Mouse (Mus musculus): ENCODE data around the gene Ap3b2. TPM values are rescaled to one million over a fixed set of nuclear protein-coding genes. Genes with fewer than 3 reads are reported as not detected.

Gene Ap3b2
- polyA plus RNA-seq, 1 experiment, result not detected

DNA sequence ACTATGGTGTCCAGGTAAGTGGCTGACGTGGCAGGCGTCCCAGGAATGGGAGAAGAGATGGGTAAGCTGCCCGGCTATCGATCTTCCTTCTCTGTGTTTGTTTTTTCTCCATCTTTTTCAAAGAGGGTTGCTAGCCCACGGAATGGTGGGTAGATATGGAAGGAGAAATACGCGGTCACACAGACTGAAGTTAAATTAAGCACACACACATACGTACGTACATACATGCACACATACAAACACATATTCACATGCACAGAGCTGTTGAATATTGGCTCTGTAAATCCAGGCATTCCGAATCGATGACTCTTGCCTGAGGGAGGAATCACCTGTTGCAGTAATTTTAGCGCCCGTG lies 29.9 kb upstream of the Ap3b2 start:
- peak overlapping the region; percentile 91 for H3K4me2 ChIP-seq (ENCODE audit: low read depth)
- peaks cover 27% of the 10 kb centered on the region for H3K79me2 ChIP-seq (ENCODE audit: control insufficient read depth, insufficient read depth)
- peaks cover 3% of the 10 kb centered on the region for H3K36me3 ChIP-seq (ENCODE audit: control insufficient read depth, insufficient read depth)
- peak overlapping the region; percentile 64 for H3ac ChIP-seq (ENCODE audit: control insufficient read depth, insufficient read length)
- TF ChIP-seq MYOD1 (IDR thresholded peaks at IDR 0.05; ENCODE audit: control insufficient read depth in 1 of 3, insufficient read length in 2 of 3, low read depth in 2 of 3) (no peak), TCF12 (IDR thresholded peaks at IDR 0.05; ENCODE audit: insufficient read depth, poor library complexity, severe bottlenecking) (no peak), MAX (IDR thresholded peaks at IDR 0.05; ENCODE audit: low read depth) (no peak), POLR2AphosphoS2 (IDR thresholded peaks at IDR 0.05; ENCODE audit: insufficient read length, low read depth) (no peak), REST (IDR thresholded peaks at IDR 0.05; ENCODE audit: insufficient read depth, insufficient read length) (no peak), USF1 (IDR thresholded peaks at IDR 0.05; ENCODE audit: low read depth) (no peak), SRF (IDR thresholded peaks at IDR 0.05; ENCODE audit: control insufficient read depth, insufficient read length, low read depth) (no peak), POLR2A (IDR thresholded peaks at IDR 0.05; ENCODE audit: insufficient read length, low read depth) (no peak), MYOG (IDR thresholded peaks at IDR 0.05; ENCODE audit: control insufficient read depth in 1 of 3, insufficient read depth in 1 of 3, insufficient read length in 2 of 3, low read depth in 2 of 3) (no peak), CEBPB (IDR thresholded peaks at IDR 0.05; ENCODE audit: insufficient read depth, poor library complexity, severe bottlenecking) (no peak), TCF3 (IDR thresholded peaks at IDR 0.05; ENCODE audit: insufficient read length, low read depth) (no peak), E2F4 (IDR thresholded peaks at IDR 0.05; ENCODE audit: insufficient read depth) (no peak)
- H3K4me3 ChIP-seq, result peak overlapping the region; percentile 70
- no peaks in the 10 kb centered on the region for H3K27me3 ChIP-seq (ENCODE audit: control insufficient read depth, insufficient read depth, insufficient read length)

DNA sequence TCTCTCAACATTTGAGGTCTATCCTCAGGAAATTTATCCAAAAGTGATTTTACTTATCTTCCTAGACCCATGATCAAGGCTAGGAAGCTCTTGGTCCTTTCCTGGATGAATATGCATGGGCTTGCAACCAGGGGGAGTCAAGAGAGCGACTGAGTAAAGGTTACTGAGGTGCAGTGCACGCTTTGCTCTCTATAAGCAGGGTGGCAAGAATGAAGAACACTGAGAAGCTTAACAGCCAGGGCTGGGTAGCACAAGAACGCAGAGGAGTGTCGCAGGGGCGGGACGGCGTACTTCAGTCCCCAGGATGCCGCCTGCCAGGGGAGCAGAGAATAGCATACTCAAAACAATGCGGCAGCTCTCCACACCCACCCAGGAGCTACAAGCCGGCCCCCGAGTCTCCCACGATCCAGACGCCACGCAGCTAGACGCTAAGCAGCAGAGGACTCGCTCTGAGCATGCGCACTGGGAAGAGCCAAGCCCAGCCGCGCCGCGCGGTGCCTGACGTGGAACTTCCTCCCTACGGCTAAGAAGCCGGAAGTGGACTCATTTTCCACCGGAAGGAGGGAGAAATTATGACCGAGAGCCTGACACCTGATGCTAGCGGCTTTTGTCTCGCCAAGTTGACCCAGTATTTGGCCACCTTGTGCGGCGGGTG lies 29.4 kb upstream of the Ap3b2 start:
- Histone ChIP-seq H3K79me2 (ENCODE audit: control insufficient read depth, insufficient read depth) (peaks cover 22% of the 10 kb centered on the region), H3K36me3 (ENCODE audit: control insufficient read depth, insufficient read depth) (peaks cover 3% of the 10 kb centered on the region), H3K4me3 (peak overlapping the region; percentile 70), H3K4me2 (ENCODE audit: low read depth) (peak overlapping the region; percentile 96), H3K27me3 (ENCODE audit: control insufficient read depth, insufficient read depth, insufficient read length) (no peaks in the 10 kb centered on the region), H3ac (ENCODE audit: control insufficient read depth, insufficient read length) (peak overlapping the region; percentile 64)
- no peak for TF ChIP-seq REST (IDR thresholded peaks at IDR 0.05; ENCODE audit: insufficient read depth, insufficient read length)
- peak; percentile 87 for TF ChIP-seq POLR2A (IDR thresholded peaks at IDR 0.05; ENCODE audit: insufficient read length, low read depth)
- no peak for TF ChIP-seq USF1 (IDR thresholded peaks at IDR 0.05; ENCODE audit: low read depth)
- TF ChIP-seq POLR2AphosphoS2 (IDR thresholded peaks at IDR 0.05; ENCODE audit: insufficient read length, low read depth), result peak; percentile 83
- no peak for TF ChIP-seq SRF (IDR thresholded peaks at IDR 0.05; ENCODE audit: control insufficient read depth, insufficient read length, low read depth)

DNA sequence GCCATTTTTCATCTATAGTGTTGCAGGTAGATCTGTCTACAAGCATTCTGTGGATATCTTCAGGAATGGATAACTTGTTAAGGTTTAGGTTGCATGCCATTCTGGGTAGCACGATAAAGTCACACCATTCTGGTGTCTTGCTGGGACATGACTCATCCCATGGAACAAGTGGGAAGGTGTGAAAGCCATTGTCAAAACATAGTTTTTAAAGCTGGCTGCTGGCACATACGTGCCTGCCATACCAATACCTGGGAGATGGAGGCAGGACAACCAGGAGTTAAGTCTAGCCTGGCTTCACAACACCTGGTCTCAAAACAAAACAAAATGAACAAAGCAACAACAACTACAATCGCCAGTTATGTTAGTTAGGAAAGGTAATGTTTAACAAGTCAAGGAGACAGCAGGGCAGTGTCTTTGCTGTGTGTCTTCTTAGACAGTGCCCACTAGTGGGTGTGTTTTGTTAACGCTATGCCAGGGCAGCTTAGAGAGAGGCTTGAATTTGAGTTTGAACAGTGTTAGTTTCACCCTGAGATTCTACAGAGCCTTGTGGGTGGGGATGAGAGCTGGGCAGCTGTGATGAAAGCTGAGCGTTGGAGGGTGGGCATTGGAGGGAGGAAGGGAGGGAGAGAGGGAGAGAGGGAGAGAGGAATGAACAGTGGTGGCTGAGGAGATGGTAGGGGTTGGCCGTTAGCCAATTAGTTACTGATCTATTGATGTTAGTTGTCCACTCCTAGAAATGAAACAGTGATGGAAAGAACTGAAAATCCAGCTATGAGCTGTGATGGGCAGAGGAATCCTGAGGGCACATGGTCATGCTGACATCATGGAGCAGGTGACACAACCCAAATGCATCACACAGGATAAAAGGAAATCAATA lies 22.7 kb upstream of the Ap3b2 start:
- H3ac ChIP-seq (ENCODE audit: control insufficient read depth, insufficient read length), result no peak overlapping the region
- H3K79me2 ChIP-seq (ENCODE audit: control insufficient read depth, insufficient read depth), result no peaks in the 10 kb centered on the region
- H3K27me3 ChIP-seq (ENCODE audit: control insufficient read depth, insufficient read depth, insufficient read length), result peaks cover 16% of the 10 kb centered on the region
- no peak overlapping the region for H3K4me2 ChIP-seq (ENCODE audit: low read depth)
- no peaks in the 10 kb centered on the region for H3K36me3 ChIP-seq (ENCODE audit: control insufficient read depth, insufficient read depth)
- no peak overlapping the region for H3K4me3 ChIP-seq
- TF ChIP-seq USF1 (IDR thresholded peaks at IDR 0.05; ENCODE audit: low read depth) (no peak), E2F4 (IDR thresholded peaks at IDR 0.05; ENCODE audit: insufficient read depth) (no peak), CEBPB (IDR thresholded peaks at IDR 0.05; ENCODE audit: insufficient read depth, poor library complexity, severe bottlenecking) (no peak), SRF (IDR thresholded peaks at IDR 0.05; ENCODE audit: control insufficient read depth, insufficient read length, low read depth) (no peak), TCF12 (IDR thresholded peaks at IDR 0.05; ENCODE audit: insufficient read depth, poor library complexity, severe bottlenecking) (no peak), REST (IDR thresholded peaks at IDR 0.05; ENCODE audit: insufficient read depth, insufficient read length) (no peak), TCF3 (IDR thresholded peaks at IDR 0.05; ENCODE audit: insufficient read length, low read depth) (no peak), MYOG (IDR thresholded peaks at IDR 0.05; ENCODE audit: control insufficient read depth in 1 of 3, insufficient read depth in 1 of 3, insufficient read length in 2 of 3, low read depth in 2 of 3) (no peak), MAX (IDR thresholded peaks at IDR 0.05; ENCODE audit: low read depth) (no peak), MYOD1 (IDR thresholded peaks at IDR 0.05; ENCODE audit: control insufficient read depth in 1 of 3, insufficient read length in 2 of 3, low read depth in 2 of 3) (no peak), POLR2A (IDR thresholded peaks at IDR 0.05; ENCODE audit: insufficient read length, low read depth) (no peak), POLR2AphosphoS2 (IDR thresholded peaks at IDR 0.05; ENCODE audit: insufficient read length, low read depth) (no peak)

DNA sequence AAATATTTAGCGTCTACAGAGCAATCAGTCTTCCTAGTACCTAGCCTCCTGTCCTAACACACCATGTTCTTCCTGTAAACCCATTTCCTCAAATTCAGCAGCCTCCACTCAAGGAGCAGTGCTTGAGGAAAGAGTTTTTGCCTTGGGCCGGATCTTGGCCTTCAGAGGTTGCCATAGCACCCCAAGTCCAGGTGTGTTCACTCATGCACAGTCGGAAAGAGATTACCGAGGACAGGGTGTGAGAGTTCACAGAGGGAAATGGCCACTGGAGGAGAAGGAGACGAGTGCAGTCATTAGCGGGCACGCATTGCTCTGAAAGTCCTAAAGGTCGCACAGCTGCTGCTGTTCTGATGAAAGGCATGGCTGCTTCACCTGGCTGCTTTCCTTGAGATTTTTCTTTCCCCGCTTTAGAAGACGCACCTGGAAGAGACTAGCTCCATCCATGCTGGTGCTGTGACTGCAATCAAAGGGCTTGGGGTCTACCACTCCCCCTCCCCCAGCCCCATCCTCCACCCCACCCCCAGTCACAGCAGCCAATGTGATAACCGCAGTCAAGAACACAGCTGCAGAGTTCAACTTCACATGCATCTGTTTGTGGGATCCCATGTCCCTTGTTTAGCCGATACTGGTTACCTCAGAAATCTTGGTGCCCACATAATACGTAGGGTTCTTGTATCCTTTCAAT lies 21.3 kb upstream of the Ap3b2 start:
- Histone ChIP-seq H3ac (ENCODE audit: control insufficient read depth, insufficient read length) (no peak overlapping the region), H3K36me3 (ENCODE audit: control insufficient read depth, insufficient read depth) (no peaks in the 10 kb centered on the region), H3K79me2 (ENCODE audit: control insufficient read depth, insufficient read depth) (no peaks in the 10 kb centered on the region), H3K27me3 (ENCODE audit: control insufficient read depth, insufficient read depth, insufficient read length) (peaks cover 18% of the 10 kb centered on the region), H3K4me2 (ENCODE audit: low read depth) (no peak overlapping the region), H3K4me3 (no peak overlapping the region)
- TF ChIP-seq POLR2A (IDR thresholded peaks at IDR 0.05; ENCODE audit: insufficient read length, low read depth) (no peak), MYOG (IDR thresholded peaks at IDR 0.05; ENCODE audit: control insufficient read depth in 1 of 3, insufficient read depth in 1 of 3, insufficient read length in 2 of 3, low read depth in 2 of 3) (no peak), SRF (IDR thresholded peaks at IDR 0.05; ENCODE audit: control insufficient read depth, insufficient read length, low read depth) (no peak), CEBPB (IDR thresholded peaks at IDR 0.05; ENCODE audit: insufficient read depth, poor library complexity, severe bottlenecking) (no peak), E2F4 (IDR thresholded peaks at IDR 0.05; ENCODE audit: insufficient read depth) (no peak), REST (IDR thresholded peaks at IDR 0.05; ENCODE audit: insufficient read depth, insufficient read length) (no peak), POLR2AphosphoS2 (IDR thresholded peaks at IDR 0.05; ENCODE audit: insufficient read length, low read depth) (no peak)
